Mouse (Mus musculus) thymus, adult 2 months (tissue): ENCODE measurements around the gene Gm14226.
"Not testable (repeated sequence)": the region's sequence is repeated elsewhere in the genome, so short reads cannot be mapped to it uniquely, and the experiment has no call there.

Experiments used
- CTCF ChIP-seq: fragments of 200-500 bp; IDR thresholded peaks from 2 replicates; pipeline ENCODE4 v1.5.1; 2012; ENCODE audit warnings: mild to moderate bottlenecking, control low read depth, low read length, moderate library complexity, borderline replicate concordance; ENCODE audit not compliant: control insufficient read depth, poor library complexity, insufficient read depth; ENCODE audit errors: extremely low read depth
- POLR2A ChIP-seq: fragments of 200-500 bp; IDR thresholded peaks from 2 replicates; pipeline ENCODE4 v1.6.1; 2012; ENCODE audit warnings: mild to moderate bottlenecking, low read length, control low read depth, moderate library complexity; ENCODE audit not compliant: control insufficient read depth, poor library complexity, insufficient read depth; ENCODE audit errors: extremely low read depth

GRCm38 (mm10) chr2:155018251-155018755 is at the start of gene Gm14226:
- not testable (repeated sequence) for TF ChIP-seq CTCF, POLR2A
